Mouse (Mus musculus) cerebellum, postnatal 14 days (tissue): ENCODE results near the gene Znrf3.

Experiments
- DNase-seq, 2 experiments: peaks; one replicate each; pipeline ENCODE4 v3.0.0; 2021; ENCODE audit warnings: mixed read lengths in 2 of 2

Znrf3 gene

GRCm38 (mm10) chr11:5390969-5391831 is 53.4 kb downstream of the Znrf3 start:
- DNase-seq = no peak

GRCm38 (mm10) chr11:5382652-5383051 is 62.0 kb downstream of the Znrf3 start:
- DNase-seq = no peak

GRCm38 (mm10) chr11:5381226-5381625 is 63.4 kb downstream of the Znrf3 start:
- DNase-seq = no peak

- DNase-seq = no peak
Measured at GRCm38 (mm10) chr11:5380275-5380674, 64.4 kb downstream of the Znrf3 start.

- DNase-seq = no peak
Measured at GRCm38 (mm10) chr11:5369176-5369575, 75.5 kb downstream of the Znrf3 start.

- no peak for DNase-seq
Measured at GRCm38 (mm10) chr11:5368492-5368891, 76.2 kb downstream of the Znrf3 start.

GRCm38 (mm10) chr11:5355266-5355764 is 89.3 kb downstream of the Znrf3 start:
- DNase-seq = no peak

- no peak for DNase-seq
Measured at GRCm38 (mm10) chr11:5354753-5355152, 89.9 kb downstream of the Znrf3 start.

- no peak for DNase-seq
Measured at GRCm38 (mm10) chr11:5353032-5353431, 91.6 kb downstream of the Znrf3 start.

GRCm38 (mm10) chr11:5349483-5349882 is 95.2 kb downstream of the Znrf3 start:
- no peak for DNase-seq

GRCm38 (mm10) chr11:5346845-5347640 is 97.6 kb downstream of the Znrf3 start:
- DNase-seq = no peak

- no peak for DNase-seq
Measured at GRCm38 (mm10) chr11:5343748-5344147, 100.9 kb downstream of the Znrf3 start.

- DNase-seq = no peak
Measured at GRCm38 (mm10) chr11:5339732-5340131, 104.9 kb downstream of the Znrf3 start.

- no peak for DNase-seq
Measured at GRCm38 (mm10) chr11:5336852-5337251, 107.8 kb downstream of the Znrf3 start.

GRCm38 (mm10) chr11:5336269-5336668 is 108.4 kb downstream of the Znrf3 start:
- no peak for DNase-seq

- DNase-seq = no peak
Measured at GRCm38 (mm10) chr11:5330851-5331250, 113.8 kb downstream of the Znrf3 start.

- no peak for DNase-seq
Measured at GRCm38 (mm10) chr11:5327693-5328092, 117.0 kb downstream of the Znrf3 start.

- no peak for DNase-seq
Measured at GRCm38 (mm10) chr11:5326252-5326651, 118.4 kb downstream of the Znrf3 start.

GRCm38 (mm10) chr11:5325217-5325616 is 119.4 kb downstream of the Znrf3 start:
- DNase-seq = no peak

GRCm38 (mm10) chr11:5324296-5324695 is 120.4 kb downstream of the Znrf3 start:
- DNase-seq = no peak

GRCm38 (mm10) chr11:5321687-5322086 is 123.0 kb downstream of the Znrf3 start:
- DNase-seq = no peak

- peak; percentile 48 for DNase-seq
Measured at GRCm38 (mm10) chr11:5318976-5319375, 125.7 kb downstream of the Znrf3 start.

GRCm38 (mm10) chr11:5318035-5318775 is 126.4 kb downstream of the Znrf3 start:
- DNase-seq = peak; percentile 30
